Mouse (Mus musculus) embryo, embryonic 9.5 days (tissue): Measurements from ENCODE around the gene Kcnip4.

Experiments
- DNase-seq: peaks from one replicate; pipeline ENCODE4 v3.0.0-alpha.2; 2017; ENCODE audit errors: extremely low spot score

The Kcnip4 gene

GRCm38 (mm10) chr5:48889395-48890194 is 635.1 kb downstream of the Kcnip4 start:
- DNase-seq = peak; percentile 46

GRCm38 (mm10) chr5:48878081-48878480 is 646.6 kb downstream of the Kcnip4 start:
- no peak for DNase-seq

GRCm38 (mm10) chr5:48864268-48864967 is 660.3 kb downstream of the Kcnip4 start:
- no peak for DNase-seq

GRCm38 (mm10) chr5:48840971-48841370 is 683.7 kb downstream of the Kcnip4 start:
- no peak for DNase-seq

- no peak for DNase-seq
Measured at GRCm38 (mm10) chr5:48795526-48795925, 729.2 kb downstream of the Kcnip4 start.

GRCm38 (mm10) chr5:48779376-48779775 is 745.3 kb downstream of the Kcnip4 start:
- DNase-seq = no peak

GRCm38 (mm10) chr5:48748613-48749012 is 776.1 kb downstream of the Kcnip4 start:
- no peak for DNase-seq

GRCm38 (mm10) chr5:48737640-48738039 is 787.1 kb downstream of the Kcnip4 start:
- DNase-seq = no peak

GRCm38 (mm10) chr5:48718166-48718565 is 806.5 kb downstream of the Kcnip4 start:
- no peak for DNase-seq

- DNase-seq = no peak
Measured at GRCm38 (mm10) chr5:48705997-48706396, 818.7 kb downstream of the Kcnip4 start.

GRCm38 (mm10) chr5:48687068-48687467 is 837.6 kb downstream of the Kcnip4 start:
- no peak for DNase-seq

- no peak for DNase-seq
Measured at GRCm38 (mm10) chr5:48679733-48680595, 844.7 kb downstream of the Kcnip4 start.

- no peak for DNase-seq
Measured at GRCm38 (mm10) chr5:48662504-48662903, 862.2 kb downstream of the Kcnip4 start.

GRCm38 (mm10) chr5:48659975-48660374 is 864.7 kb downstream of the Kcnip4 start:
- no peak for DNase-seq

- no peak for DNase-seq
Measured at GRCm38 (mm10) chr5:48650496-48650895, 874.2 kb downstream of the Kcnip4 start.

- no peak for DNase-seq
Measured at GRCm38 (mm10) chr5:48636675-48637074, 888.0 kb downstream of the Kcnip4 start.

GRCm38 (mm10) chr5:48633631-48634030 is 891.1 kb downstream of the Kcnip4 start:
- DNase-seq = no peak

GRCm38 (mm10) chr5:48623370-48623769 is 901.3 kb downstream of the Kcnip4 start:
- DNase-seq = no peak

GRCm38 (mm10) chr5:48606916-48607315 is 917.8 kb downstream of the Kcnip4 start:
- DNase-seq = no peak

GRCm38 (mm10) chr5:48606281-48606680 is 918.4 kb downstream of the Kcnip4 start:
- no peak for DNase-seq

GRCm38 (mm10) chr5:48599481-48600040 is 925.1 kb downstream of the Kcnip4 start:
- DNase-seq = peak; percentile 33

GRCm38 (mm10) chr5:48588014-48588413 is 936.7 kb downstream of the Kcnip4 start:
- no peak for DNase-seq
